14 mouse cellular contexts compared by ENCODE assay signal in genomic region chr9:42265309-42265708, GRCm38 (mm10). TPM values are rescaled to one million over a fixed set of nuclear protein-coding genes. Genes with fewer than 3 reads are reported as not detected.
DNase-seq lines count a peak whose midpoint lies in the region; ATAC-seq and TF ChIP-seq lines count a peak whose summit lies in the region.
"Had no signal": no experiment of that assay in that cellular context is flagged by ENCODE, and none has a peak within 500 bp of the region (broad histone marks: within the 10 kb centered on the region; RNA-seq: fewer than 3 reads in every experiment).

No protein-coding gene starts in this region.

- TF ChIP-seq CTCF in brain, embryonic 14.5 days (IDR thresholded peaks at IDR 0.05; ENCODE audit: borderline replicate concordance, extremely low read depth, insufficient read depth, insufficient read length): no peak

- H3K9ac ChIP-seq in liver, embryonic 12.5 days: no peak overlapping the region

- H3K27me3 ChIP-seq in liver, embryonic 12.5 days (replicated peaks): no peaks in the 10 kb centered on the region
- H3K27me3 ChIP-seq: embryonic facial prominence, embryonic 12.5 days; hindbrain, embryonic 15.5 days had no signal

- no peak overlapping the region for H3K4me3 ChIP-seq in liver, embryonic 12.5 days

- peaks cover 6% of the 10 kb centered on the region; the same call in 1 of the 2 replicates for H3K36me3 ChIP-seq in liver, embryonic 12.5 days
- H3K36me3 ChIP-seq: hindbrain, embryonic 15.5 days had no signal

- peak; percentile 15 for DNase-seq in kidney, postnatal 10 days
- no peak for DNase-seq in kidney, postnatal 14 days
- DNase-seq in brain, embryonic 14.5 days (ENCODE audit: low read depth): peak; percentile 9
- peak; percentile 34 to 56 for DNase-seq in cerebellum, postnatal 25 days
- DNase-seq in thymus, postnatal 4 days: no peak
- DNase-seq in adrenal gland, postnatal 14 days: no peak
- DNase-seq: heart, adult 2 months; kidney, postnatal 25 days had no signal

- H3K9me3 ChIP-seq in liver, embryonic 12.5 days (replicated peaks): no peaks in the 10 kb centered on the region
- H3K9me3 ChIP-seq: embryonic facial prominence, embryonic 12.5 days; hindbrain, embryonic 15.5 days; megakaryocyte, embryonic 14.5 days had no signal

- TF ChIP-seq POLR2A in brain, embryonic 14.5 days (IDR thresholded peaks at IDR 0.05; ENCODE audit: borderline replicate concordance, extremely low read depth, insufficient read depth, insufficient read length, poor library complexity, severe bottlenecking): no peak

- 84% methylated on average over 4 of the region's 4 CpGs for WGBS in liver, embryonic 12.5 days (ENCODE audit: insufficient replicate concordance)

- peaks cover 37% of the 10 kb centered on the region for H3K4me1 ChIP-seq in liver, embryonic 12.5 days

- H3K4me2 ChIP-seq in liver, embryonic 12.5 days: peak overlapping the region; percentile 95; the same call in 1 of the 2 replicates

- ATAC-seq in liver, embryonic 12.5 days: no peak
- ATAC-seq in activated CD4-positive, CD25-positive, alpha-beta regulatory T cell, adult 4 months: no peak

- H3K27ac ChIP-seq in liver, embryonic 12.5 days: no peak overlapping the region
- H3K27ac ChIP-seq: embryonic facial prominence, embryonic 12.5 days; heart, adult 2 months; liver, embryonic 14.5 days had no signal

RNA-seq across cellular contexts. Expression of gene Sc5d, which starts 1.3 kb away (rescaled TPM):
- polyA plus RNA-seq in brain, embryonic 14.5 days (2012; rRNA removed): 53.9 and 61.9 TPM in 2 replicates
- 60.9 and 64.8 TPM in 2 replicates for polyA plus RNA-seq in liver, embryonic 12.5 days (2016; fragmentation: Nextera tagmentation; extraction: Ambion mirVana)
- 42.6 and 60.6 TPM in 2 replicates for total RNA-seq in adrenal gland, postnatal 14 days (2021)
- polyA plus RNA-seq in activated CD4-positive, CD25-positive, alpha-beta regulatory T cell, adult 4 months (2017; shearing (Covaris generic)): 100 to 1,000 TPM in 1 of 2 experiments, 10 to 100 TPM in 1; 93.9 to 112 TPM

Comparison
In these comparisons a context has a peak if more than half of its experiments do, and no peak if none do; other contexts are left out.
1. DNase-seq: peak in kidney, postnatal 10 days (single experiment), brain, embryonic 14.5 days (single experiment) and cerebellum, postnatal 25 days (2 of 2); none in kidney, postnatal 14 days (single experiment), thymus, postnatal 4 days (single experiment) and adrenal gland, postnatal 14 days (single experiment).